Mouse (Mus musculus): ENCODE measurements around the gene Fam173a.

Gene Fam173a

GRCm38 (mm10) chr17:25792615-25793014 is at the start of gene Fam173a:
Gene Fam173a, minus strand, starts transcription at chr17:25792901.
- peak; percentile 87 for DNase-seq

GRCm38 (mm10) chr17:25841117-25841880 is 48.6 kb upstream of the Fam173a start, which contains the start of gene Gm20683:
Gene Gm20683, minus strand, starts transcription at chr17:25841763.
- DNase-seq, result no peak

DNA sequence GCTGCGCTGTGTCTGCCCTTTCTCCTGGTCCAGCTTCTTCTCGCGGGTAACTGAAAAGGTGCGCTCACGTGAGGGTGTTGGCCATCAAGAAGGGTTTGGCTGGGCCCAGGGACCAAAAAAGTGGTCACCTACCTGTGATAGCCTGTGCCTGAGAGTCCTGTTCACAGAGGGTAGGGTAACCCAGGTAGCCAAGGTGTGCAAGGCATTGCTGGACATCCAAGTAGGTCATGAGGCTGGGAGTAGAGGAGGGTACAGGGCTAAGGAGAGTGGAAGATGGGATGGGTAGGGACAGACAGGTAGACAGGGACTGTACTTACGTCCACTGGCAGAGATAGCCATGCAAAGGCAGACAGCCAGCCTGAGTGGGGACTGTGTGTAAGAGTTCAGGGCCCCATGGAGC is 47.8 kb upstream of the Fam173a start:
- no peak for DNase-seq

DNA sequence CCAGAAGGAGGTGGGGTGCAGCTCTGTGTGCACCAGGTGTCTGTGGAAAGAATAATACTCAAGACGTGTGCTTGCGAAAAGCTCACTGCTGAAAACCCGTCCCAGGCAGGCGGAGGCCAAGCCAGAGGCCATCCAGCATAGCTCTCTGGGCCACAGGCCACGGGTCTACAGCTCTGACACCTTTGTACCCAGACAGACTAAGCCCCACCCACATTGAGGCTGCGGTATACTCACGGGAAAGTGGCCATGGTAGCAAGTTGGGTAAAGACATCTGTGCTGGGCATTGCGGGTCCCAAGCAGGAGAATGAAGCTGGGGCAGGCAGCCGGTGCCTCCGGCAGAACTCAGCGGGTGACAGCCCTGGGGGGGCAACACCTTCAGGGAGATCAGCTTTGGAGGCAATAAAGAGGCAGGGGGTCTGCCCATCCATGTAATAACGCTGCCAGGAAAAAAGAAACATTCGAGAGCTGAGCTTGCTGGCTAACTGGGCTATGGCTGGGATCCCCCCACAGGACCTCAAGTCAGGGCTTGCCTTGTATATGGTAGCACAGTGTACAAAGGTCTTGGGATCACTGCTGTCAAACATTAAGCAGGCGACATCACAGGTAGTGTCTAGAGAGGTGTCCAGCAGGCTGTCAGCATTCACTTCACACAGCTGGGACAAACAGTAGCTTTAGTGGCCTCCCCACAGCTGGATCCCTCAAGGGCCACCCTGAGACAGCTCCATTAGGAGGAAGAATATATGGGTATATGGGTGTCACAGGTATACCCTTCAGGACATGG is 46.9 kb upstream of the Fam173a start:
- DNase-seq, result no peak

DNA sequence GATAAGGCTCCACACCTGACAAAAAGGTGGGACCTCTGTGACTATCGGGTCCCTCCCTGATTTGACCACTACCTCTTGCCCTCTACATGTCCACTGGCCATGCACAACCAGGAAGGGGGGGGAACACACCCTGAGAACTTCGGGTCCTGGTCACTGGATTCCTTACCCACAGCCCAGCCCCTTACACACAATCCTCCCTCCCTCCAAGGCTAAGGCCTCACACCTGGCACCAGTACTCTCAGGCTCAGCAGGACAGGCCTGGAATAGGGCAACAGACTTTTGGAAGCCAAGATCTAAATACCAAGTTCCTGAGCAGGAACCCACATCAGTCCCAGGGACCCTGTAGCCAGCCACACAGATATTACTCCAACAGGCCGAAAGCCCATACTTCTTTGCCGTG is 46.2 kb upstream of the Fam173a start:
- DNase-seq, result no peak

DNA sequence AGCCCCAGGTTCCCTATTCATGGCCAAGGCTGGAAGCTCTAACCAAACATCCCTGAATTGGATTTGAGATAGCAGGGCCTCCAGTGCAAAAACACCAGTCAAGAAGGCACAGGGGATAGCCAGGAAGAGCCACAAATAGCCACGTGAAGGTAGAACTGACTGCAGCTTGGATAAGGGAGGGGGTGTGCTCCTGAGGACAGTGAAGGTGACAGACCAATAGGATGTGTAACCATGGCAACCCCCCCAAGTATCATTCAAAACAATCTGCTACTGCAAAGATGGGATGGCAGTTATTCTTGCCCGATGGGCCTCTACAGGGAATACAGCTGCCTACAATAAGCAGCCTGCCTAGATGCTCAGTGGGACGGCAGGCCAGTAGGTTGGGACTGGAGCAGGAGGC is 44.8 kb upstream of the Fam173a start:
- DNase-seq, result no peak

DNA sequence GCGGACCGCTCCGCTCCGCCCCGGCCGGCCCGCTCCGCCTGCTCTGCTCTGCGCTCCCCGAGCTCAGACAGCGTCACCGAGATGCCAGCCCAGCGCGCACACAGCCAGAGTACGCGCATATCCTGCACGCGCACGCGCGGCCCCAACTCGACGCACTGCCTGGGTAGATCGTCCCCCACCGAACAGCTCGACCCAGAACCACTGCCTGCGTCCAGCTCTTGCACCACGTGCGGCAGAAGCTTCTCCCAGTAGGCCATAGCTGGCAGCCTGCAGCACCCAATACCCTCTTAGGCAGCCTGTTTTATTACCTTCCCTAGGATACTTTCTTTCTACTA is 44.3 kb upstream of the Fam173a start, which contains the start of gene Rhbdl1:
TSS of gene Rhbdl1 (minus strand) at position 220 of the 335 bp plus-strand sequence.
- peak; percentile 61 for DNase-seq

GRCm38 (mm10) chr17:25836397-25837075 is 43.8 kb upstream of the Fam173a start:
- DNase-seq, result no peak

- DNase-seq, result no peak
Measured at GRCm38 (mm10) chr17:25835816-25836215, 43.1 kb upstream of the Fam173a start.

DNA sequence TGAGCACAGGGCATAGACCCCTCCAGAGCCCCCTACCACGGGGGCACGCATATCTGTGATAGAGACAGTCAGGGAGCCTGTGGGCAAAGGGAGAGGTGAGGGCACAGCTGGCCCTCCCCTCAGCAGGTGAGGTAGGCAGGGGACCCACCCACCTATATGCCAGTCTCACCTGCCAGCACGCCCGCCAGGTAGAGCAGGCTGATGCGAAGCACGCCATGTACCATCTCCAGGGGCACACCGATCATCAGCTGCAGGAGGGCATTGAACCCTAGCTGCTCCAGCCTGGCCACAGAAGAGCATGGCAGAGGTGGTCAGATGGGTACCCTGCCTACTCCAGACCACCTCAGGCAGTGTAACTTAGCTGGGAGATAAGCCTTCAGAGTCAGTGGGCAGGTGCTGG is 42.6 kb upstream of the Fam173a start:
- DNase-seq, result no peak

DNA sequence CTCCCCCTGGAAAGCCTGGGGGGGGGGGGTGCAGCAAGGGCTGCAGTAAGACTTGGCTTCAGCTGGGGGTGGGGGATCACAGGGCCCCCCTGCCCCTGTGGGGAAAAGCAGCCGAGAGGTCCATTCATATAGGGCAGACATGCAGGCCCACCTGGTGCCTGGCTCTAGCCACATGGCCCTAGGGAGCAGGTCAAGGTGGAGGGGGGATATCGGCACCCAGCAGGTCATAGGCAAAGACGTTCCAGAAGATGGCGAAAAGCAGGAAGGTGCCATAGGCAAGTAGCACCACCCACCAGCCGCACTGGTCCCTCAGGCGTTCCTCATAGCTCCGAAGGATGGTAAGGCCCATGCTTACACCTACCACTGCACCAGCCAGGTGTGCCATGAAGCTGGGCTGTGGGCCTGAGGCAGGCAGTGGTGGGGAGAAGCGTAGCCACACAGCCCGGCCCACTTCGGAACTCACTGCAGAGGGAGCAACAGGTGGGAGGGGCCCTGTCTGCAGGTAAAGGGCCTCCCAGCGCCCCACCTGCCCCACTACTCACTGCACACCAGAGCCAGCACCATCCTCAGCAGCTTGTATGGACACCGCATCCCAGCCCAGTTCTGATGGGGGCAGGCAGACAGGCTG is 42.0 kb upstream of the Fam173a start:
- DNase-seq, result no peak

- DNase-seq, result peak; percentile 23
Measured at GRCm38 (mm10) chr17:25833961-25834594, 41.4 kb upstream of the Fam173a start.

- DNase-seq, result peak; percentile 94
Measured at GRCm38 (mm10) chr17:25833291-25833663, 40.6 kb upstream of the Fam173a start, which contains the start of gene Stub1. Gene Stub1, minus strand, starts transcription at chr17:25833404.

GRCm38 (mm10) chr17:25832436-25833290 is 40.0 kb upstream of the Fam173a start:
- DNase-seq, result peak; percentile 100

DNA sequence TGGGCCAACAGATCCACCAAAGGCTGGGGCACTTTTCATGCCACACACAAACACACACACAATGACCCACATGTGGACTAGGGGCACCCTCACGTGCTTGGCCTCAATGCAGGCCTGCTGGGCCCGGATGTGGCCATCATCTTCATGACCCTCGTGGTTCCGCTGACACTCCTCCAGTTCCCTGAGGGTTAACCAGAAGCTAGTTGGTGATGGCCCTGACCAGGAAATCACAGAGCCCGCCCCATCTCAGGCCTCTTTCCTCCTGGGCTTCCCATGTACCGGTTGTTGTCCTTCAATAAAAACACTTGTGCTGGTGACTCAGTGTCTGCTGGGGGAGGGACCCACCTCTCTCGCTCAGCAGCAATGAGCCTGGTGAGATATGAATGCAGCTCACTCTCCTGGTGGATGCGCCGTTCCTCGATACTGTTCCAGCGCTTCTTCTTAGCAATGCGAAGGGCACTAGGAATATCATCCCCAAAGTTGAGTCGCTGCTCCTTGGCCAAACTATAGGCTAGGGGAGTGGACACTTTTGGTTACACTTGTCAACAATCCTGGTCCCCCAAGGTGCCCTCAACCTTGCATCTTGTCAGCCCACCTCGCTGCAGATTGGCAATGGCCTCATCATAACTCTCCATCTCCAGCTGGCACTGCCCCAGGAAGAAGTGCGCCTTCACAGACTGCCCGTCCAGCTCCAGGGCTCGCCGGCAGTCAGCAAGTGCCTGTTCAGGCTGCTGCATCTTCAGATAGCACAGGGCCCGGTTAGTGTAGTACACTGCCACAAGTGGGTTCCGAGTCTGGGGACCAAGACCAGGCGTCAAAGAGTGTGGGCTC is 39.0 kb upstream of the Fam173a start:
- DNase-seq, result no peak

DNA sequence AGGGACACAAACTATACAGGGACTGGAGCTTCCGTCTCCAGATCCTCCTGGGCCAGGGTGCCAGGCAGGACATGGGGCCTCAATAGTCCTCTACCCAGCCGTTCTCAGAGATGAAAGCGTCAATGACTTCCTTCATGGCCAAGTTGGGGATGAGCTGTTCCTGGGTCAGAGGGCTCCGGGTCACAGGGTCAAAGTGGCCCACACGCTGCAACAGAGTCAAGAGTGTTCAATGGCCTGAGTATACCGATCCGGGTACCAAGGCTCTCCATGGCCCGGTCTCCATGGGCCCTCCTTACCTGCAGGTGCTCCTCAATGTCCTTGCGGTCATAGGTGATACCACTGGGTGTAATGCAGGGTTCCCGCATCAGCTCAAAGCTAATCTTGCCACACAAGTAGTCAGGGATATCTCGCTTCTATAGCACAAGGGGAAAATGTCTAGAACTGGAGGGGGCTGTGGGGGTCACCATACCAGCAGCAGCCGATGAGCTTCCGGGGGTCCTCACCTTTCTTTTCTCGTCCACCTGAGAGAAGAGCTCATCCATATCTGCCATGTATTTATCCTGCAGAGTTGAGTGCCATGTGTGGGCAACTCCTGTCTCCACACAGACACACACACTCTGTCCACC is 38.2 kb upstream of the Fam173a start:
- DNase-seq, result no peak

DNA sequence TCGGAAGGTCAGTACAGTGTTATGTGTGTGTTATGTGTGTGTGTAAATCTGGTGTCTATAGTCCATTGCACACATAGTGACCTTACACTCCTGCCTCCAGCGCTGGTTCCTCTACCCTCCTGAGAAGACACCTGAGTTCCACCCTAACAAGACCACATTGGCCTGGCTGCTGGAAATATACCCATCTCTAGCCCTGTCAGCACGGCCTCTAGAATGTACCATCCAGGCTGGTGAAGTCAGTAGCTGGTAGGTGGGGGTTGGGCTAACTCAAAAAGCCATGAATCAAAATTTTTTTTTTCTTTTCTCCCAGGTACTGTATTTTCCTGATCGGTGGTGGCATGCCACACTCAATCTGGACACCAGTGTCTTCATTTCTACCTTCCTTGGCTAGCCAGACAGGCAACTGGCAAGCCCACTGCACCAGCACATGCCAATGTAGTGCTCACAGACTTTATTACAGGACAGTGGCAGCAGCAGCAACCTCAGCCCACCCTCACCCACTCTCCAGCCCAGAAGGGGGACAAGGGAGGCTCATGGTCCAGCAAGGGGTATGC is 37.6 kb upstream of the Fam173a start:
- no peak for DNase-seq

GRCm38 (mm10) chr17:25829558-25830017 is 36.9 kb upstream of the Fam173a start:
- no peak for DNase-seq

- DNase-seq, result peak; percentile 83
Measured at GRCm38 (mm10) chr17:25828712-25829557, 36.2 kb upstream of the Fam173a start, which contains the start of gene Jmjd8. Gene Jmjd8, plus strand, starts transcription at chr17:25828867.
